Mouse (Mus musculus): Measurements from ENCODE around the gene Lmx1b.

GRCm38 (mm10) chr2:33544781-33545566 is 95.3 kb downstream of the Lmx1b start:
- no peak for TF ChIP-seq USF1 (IDR thresholded peaks at IDR 0.05; ENCODE audit: low read depth)
- TF ChIP-seq MYOG (IDR thresholded peaks at IDR 0.05; ENCODE audit: control insufficient read depth in 1 of 3, insufficient read depth in 1 of 3, insufficient read length in 2 of 3, low read depth in 2 of 3) = no peak

Data from myocyte (in vitro differentiated cells).